Mouse (Mus musculus): ENCODE results near the gene Crebrf.

Crebrf gene

GRCm38 (mm10) chr17:26705463-26706359, 9.7 kb upstream of the Crebrf start:
- no peak for DNase-seq (ENCODE audit: low spot score in 2 of 2)

GRCm38 (mm10) chr17:26707066-26707465, 8.4 kb upstream of the Crebrf start:
- DNase-seq (ENCODE audit: low spot score in 2 of 2): no peak

- no peak for DNase-seq (ENCODE audit: low spot score in 2 of 2)
Observed at GRCm38 (mm10) chr17:26708499-26708898, 7.0 kb upstream of the Crebrf start.

GRCm38 (mm10) chr17:26708993-26709590, 6.4 kb upstream of the Crebrf start:
- DNase-seq (ENCODE audit: low spot score in 2 of 2): no peak

- DNase-seq (ENCODE audit: low spot score in 2 of 2): no peak
Observed at GRCm38 (mm10) chr17:26710049-26710448, 5.4 kb upstream of the Crebrf start.

GRCm38 (mm10) chr17:26715916-26716717, 667 bp downstream of the Crebrf start:
- peak; percentile 90 to 94 for DNase-seq (ENCODE audit: low spot score in 2 of 2)

- DNase-seq (ENCODE audit: low spot score in 2 of 2): no peak
Observed at GRCm38 (mm10) chr17:26717868-26718267, 2.4 kb downstream of the Crebrf start.

- no peak for DNase-seq (ENCODE audit: low spot score in 2 of 2)
Observed at GRCm38 (mm10) chr17:26719405-26719804, 4.0 kb downstream of the Crebrf start.

GRCm38 (mm10) chr17:26721802-26722201, 6.4 kb downstream of the Crebrf start:
- DNase-seq (ENCODE audit: low spot score in 2 of 2): no peak

- no peak for DNase-seq (ENCODE audit: low spot score in 2 of 2)
Observed at GRCm38 (mm10) chr17:26724790-26725189, 9.3 kb downstream of the Crebrf start.

- DNase-seq (ENCODE audit: low spot score in 2 of 2): no peak
Observed at GRCm38 (mm10) chr17:26726674-26727073, 11.2 kb downstream of the Crebrf start.

GRCm38 (mm10) chr17:26727110-26727755, 11.8 kb downstream of the Crebrf start:
- no peak for DNase-seq (ENCODE audit: low spot score in 2 of 2)

GRCm38 (mm10) chr17:26742581-26742980, 27.1 kb downstream of the Crebrf start:
- no peak for DNase-seq (ENCODE audit: low spot score in 2 of 2)

- DNase-seq (ENCODE audit: low spot score in 2 of 2): no peak
Observed at GRCm38 (mm10) chr17:26743294-26743693, 27.8 kb downstream of the Crebrf start.

GRCm38 (mm10) chr17:26749975-26750374, 34.5 kb downstream of the Crebrf start:
- DNase-seq (ENCODE audit: low spot score in 2 of 2): no peak

- DNase-seq (ENCODE audit: low spot score in 2 of 2): no peak
Observed at GRCm38 (mm10) chr17:26752297-26752696, 36.8 kb downstream of the Crebrf start.

- DNase-seq (ENCODE audit: low spot score in 2 of 2): no peak
Observed at GRCm38 (mm10) chr17:26753476-26753875, 38.0 kb downstream of the Crebrf start.

GRCm38 (mm10) chr17:26767100-26767753, 51.8 kb downstream of the Crebrf start:
- DNase-seq (ENCODE audit: low spot score in 2 of 2): no peak

- DNase-seq (ENCODE audit: low spot score in 2 of 2): no peak
Observed at GRCm38 (mm10) chr17:26767754-26768124, 52.3 kb downstream of the Crebrf start.

- DNase-seq (ENCODE audit: low spot score in 2 of 2): no peak
Observed at GRCm38 (mm10) chr17:26776211-26776610, 60.8 kb downstream of the Crebrf start.

GRCm38 (mm10) chr17:26778001-26778400, 62.6 kb downstream of the Crebrf start:
- no peak for DNase-seq (ENCODE audit: low spot score in 2 of 2)

Data from urinary bladder, adult 18-20 months (tissue).